ENCODE assay signal across 33 mouse cellular contexts in the genomic region with DNA sequence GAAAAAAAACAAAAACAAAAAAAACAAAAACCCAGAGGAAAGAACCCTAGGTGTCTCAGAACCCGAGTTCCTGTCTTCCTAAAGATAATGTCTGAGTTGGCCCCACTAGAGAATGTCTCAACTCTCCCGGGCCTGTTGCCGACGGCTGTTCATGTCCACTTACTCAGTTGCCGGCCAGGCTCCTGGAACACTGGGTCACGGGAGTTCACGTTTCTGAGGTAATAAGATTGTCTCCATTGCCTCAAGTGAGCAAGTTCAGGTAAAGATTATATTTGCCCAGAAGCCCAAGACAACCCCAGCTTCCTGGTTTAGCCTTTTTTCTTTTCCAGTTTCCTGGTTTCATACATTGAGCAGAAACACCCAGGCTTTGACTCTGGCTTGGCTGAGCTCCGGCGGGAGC. TPM values are rescaled to one million over a fixed set of nuclear protein-coding genes. Genes with fewer than 3 reads are reported as not detected.
DNase-seq lines count a peak whose midpoint lies in the region; ATAC-seq and TF ChIP-seq lines count a peak whose summit lies in the region.
"Had no signal": no experiment of that assay in that cellular context is flagged by ENCODE, and none has a peak within 500 bp of the region (broad histone marks: within the 10 kb centered on the region; RNA-seq: fewer than 3 reads in every experiment).

No protein-coding gene starts in this region.

- H3K9ac ChIP-seq in heart, embryonic 12.5 days = no peak overlapping the region
- no peak overlapping the region for H3K9ac ChIP-seq in lung, postnatal 0 days (replicated peaks; ENCODE audit: low read depth)
- H3K9ac ChIP-seq: embryonic facial prominence, embryonic 13.5 days; forebrain, embryonic 13.5 days; heart, embryonic 15.5 days; hindbrain, embryonic 14.5 days; kidney, embryonic 15.5 days; midbrain, embryonic 12.5 days had no signal

- H3K4me3 ChIP-seq in heart, embryonic 12.5 days = no peak overlapping the region
- no peak overlapping the region for H3K4me3 ChIP-seq in lung, postnatal 0 days (ENCODE audit: low read depth, low read length)
- H3K4me3 ChIP-seq: embryonic facial prominence, embryonic 13.5 days; erythroblast, embryonic 14.5 days; forebrain, embryonic 13.5 days; heart, embryonic 15.5 days; kidney, embryonic 15.5 days; left cerebral cortex, adult 2 months; midbrain, embryonic 12.5 days had no signal

- 53% methylated on average over 9 of the region's 9 CpGs for WGBS in heart, embryonic 12.5 days
- 60% methylated on average over 9 of the region's 9 CpGs for WGBS in lung, postnatal 0 days

- H3K9me3 ChIP-seq in heart, embryonic 12.5 days (replicated peaks) = no peaks in the 10 kb centered on the region
- no peaks in the 10 kb centered on the region for H3K9me3 ChIP-seq in lung, postnatal 0 days (ENCODE audit: low read length)
- H3K9me3 ChIP-seq: forebrain, embryonic 13.5 days; G1E; heart, embryonic 15.5 days; kidney, embryonic 15.5 days; midbrain, embryonic 12.5 days had no signal

- H3K27ac ChIP-seq in heart, embryonic 12.5 days (ENCODE audit: poor library complexity, severe bottlenecking) = 0 out of 2 replicates have a peak overlapping the region, but pooled peaks have one; percentile 1
- peak overlapping the region; percentile 32; the same call in 1 of the 2 replicates for H3K27ac ChIP-seq in lung, postnatal 0 days (ENCODE audit: low read length)
- H3K27ac ChIP-seq: embryonic facial prominence, embryonic 13.5 days; forebrain, embryonic 13.5 days; heart, embryonic 15.5 days; hindbrain, embryonic 14.5 days; kidney, embryonic 15.5 days; left cerebral cortex, adult 2 months; midbrain, embryonic 12.5 days had no signal

- no peak for TF ChIP-seq CTCF in lung, postnatal 0 days (IDR thresholded peaks at IDR 0.05)

- H3K4me1 ChIP-seq in heart, embryonic 12.5 days (replicated peaks) = peaks cover 53% of the 10 kb centered on the region
- H3K4me1 ChIP-seq in lung, postnatal 0 days (ENCODE audit: insufficient read depth, low read depth, low read length) = no peaks in the 10 kb centered on the region
- H3K4me1 ChIP-seq: forebrain, embryonic 13.5 days; midbrain, embryonic 12.5 days had no signal

- no peak for DNase-seq in heart, adult 8-10 months (ENCODE audit: low spot score)
- DNase-seq in lung, postnatal 0 days (ENCODE audit: low spot score) = peak; percentile 53
- DNase-seq in lung, postnatal 4 days = no peak
- peak; percentile 61 for DNase-seq in lung, postnatal 36 days
- no peak for DNase-seq in right cerebral cortex, postnatal 10 days (ENCODE audit: low spot score in 2 of 2)
- DNase-seq: adrenal gland, adult 8-10 months; B cell, adult 2 months; cerebellum, adult 2 months; cerebellum, postnatal 25 days; embryo, embryonic 11 days; gastrocnemius, postnatal 10 days; heart, postnatal 4 days; right cerebral cortex, postnatal 14 days had no signal

- H3K4me2 ChIP-seq in heart, embryonic 12.5 days = no peak overlapping the region
- no peak overlapping the region for H3K4me2 ChIP-seq in lung, postnatal 0 days (replicated peaks; ENCODE audit: low read depth, low read length)
- H3K4me2 ChIP-seq: embryonic facial prominence, embryonic 13.5 days; forebrain, embryonic 13.5 days; heart, embryonic 15.5 days; hindbrain, embryonic 14.5 days; kidney, embryonic 15.5 days; midbrain, embryonic 12.5 days had no signal

- ATAC-seq in heart, embryonic 12.5 days (ENCODE audit: insufficient number of reproducible peaks, low FRiP score) = no peak
- ATAC-seq in lung, postnatal 0 days = peak; percentile 27
- no peak for ATAC-seq in frontal cortex, adult (ENCODE audit: low TSS enrichment)
- ATAC-seq: forebrain, embryonic 13.5 days; inflammation-experienced regulatory T-cells, adult 6 months; Patski had no signal

- H3K27me3 ChIP-seq in heart, embryonic 12.5 days (replicated peaks) = no peaks in the 10 kb centered on the region
- H3K27me3 ChIP-seq in lung, postnatal 0 days (replicated peaks; ENCODE audit: insufficient read depth, low read length) = no peaks in the 10 kb centered on the region
- H3K27me3 ChIP-seq: CH12.LX; embryonic facial prominence, embryonic 13.5 days; forebrain, embryonic 13.5 days; heart, embryonic 15.5 days; kidney, embryonic 15.5 days; midbrain, embryonic 12.5 days; Patski had no signal

- H3K36me3 ChIP-seq in heart, embryonic 12.5 days = peaks cover 42% of the 10 kb centered on the region
- H3K36me3 ChIP-seq in lung, postnatal 0 days (ENCODE audit: insufficient read depth, low read length) = peaks cover 28% of the 10 kb centered on the region; the same call in 1 of the 2 replicates

- TF ChIP-seq EP300 in lung, postnatal 0 days (IDR thresholded peaks at IDR 0.05) = no peak

RNA-seq across cellular contexts. Expression of a gene that starts 14.1 kb away (rescaled TPM):
- polyA plus RNA-seq in heart, embryonic 12.5 days (2016; fragmentation: Nextera tagmentation; extraction: Ambion mirVana) = 0.86 and 1.3 TPM in 2 replicates
- total RNA-seq in heart, adult 8-10 months (2022) = not detected
- 0.08 and 0.12 TPM in 2 replicates for polyA plus RNA-seq in lung, postnatal 0 days (2015; fragmentation: Nextera tagmentation; extraction: Ambion mirVana)
- total RNA-seq: CH12.LX; gastrocnemius, postnatal 10 days; granulocyte monocyte progenitor cell, adult 5-6 weeks; layer of hippocampus, postnatal 10 days; left cerebral cortex, adult 2 months; left cerebral cortex, postnatal 36 days; megakaryocyte progenitor cell, adult 5-6 weeks had no signal
- polyA plus RNA-seq: embryonic facial prominence, embryonic 13.5 days; erythroblast, embryonic 14.5 days; forebrain, embryonic 13.5 days; frontal cortex, adult 2 months; G1E; hindbrain, embryonic 14.5 days; midbrain, embryonic 12.5 days; neural tube, embryonic 11.5 days; Patski had no signal

RNA-seq across cellular contexts. Expression of a gene that starts 30.9 kb away (rescaled TPM):
- 16.3 and 17.0 TPM in 2 replicates for polyA plus RNA-seq in heart, embryonic 12.5 days (2016; fragmentation: Nextera tagmentation; extraction: Ambion mirVana)
- total RNA-seq in heart, adult 8-10 months (2022) = 10 to 100 TPM in 1 of 4 experiments, 1 to 10 TPM in 3; 7.7 to 11.1 (median 8.6) TPM
- 13.0 and 14.3 TPM in 2 replicates for polyA plus RNA-seq in lung, postnatal 0 days (2015; fragmentation: Nextera tagmentation; extraction: Ambion mirVana)

RNA-seq across cellular contexts. Expression of a gene that starts 48.4 kb away (rescaled TPM):
- polyA plus RNA-seq in heart, embryonic 12.5 days (2016; fragmentation: Nextera tagmentation; extraction: Ambion mirVana) = 50.3 and 51.3 TPM in 2 replicates
- 100 to 1,000 TPM in 2 of 4 experiments, 10 to 100 TPM in 2; 91.3 to 104 (median 98.7) TPM for total RNA-seq in heart, adult 8-10 months (2022)
- polyA plus RNA-seq in lung, postnatal 0 days (2015; fragmentation: Nextera tagmentation; extraction: Ambion mirVana) = 27.5 and 27.6 TPM in 2 replicates
- polyA plus RNA-seq: G1E had no signal

RNA-seq across cellular contexts. Expression of a gene that starts 60.0 kb away (rescaled TPM):
- polyA plus RNA-seq in heart, embryonic 12.5 days (2016; fragmentation: Nextera tagmentation; extraction: Ambion mirVana) = 53.4 and 55.6 TPM in 2 replicates
- 10 to 100 TPM; 46.6 to 60.7 (median 56.0) TPM for total RNA-seq in heart, adult 8-10 months (2022)
- polyA plus RNA-seq in lung, postnatal 0 days (2015; fragmentation: Nextera tagmentation; extraction: Ambion mirVana) = 34.6 and 37.4 TPM in 2 replicates

Comparison
In these comparisons a context has a peak if more than half of its experiments do, and no peak if none do; other contexts are left out.
1. DNase-seq: peak in lung, postnatal 0 days (single experiment) and lung, postnatal 36 days (single experiment); none in heart, adult 8-10 months (single experiment), lung, postnatal 4 days (0 of 2) and right cerebral cortex, postnatal 10 days (0 of 2).